Mouse (Mus musculus) testis, adult 10 weeks (tissue): ENCODE measurements around the gene Irf8. TPM values are rescaled to one million over a fixed set of nuclear protein-coding genes. Genes with fewer than 3 reads are reported as not detected.

ENCODE experiments used
- polyA plus RNA-seq: library from polyadenylated mRNA; stranded (reverse); fragments of 350-450 nt; fragmentation: Illumina TruSeq; extraction: RNeasy Lipid Tissue Mini Kit (QIAGEN cat#74804); gene quantifications from one replicate; pipeline ENCODE4 v1.2.3, GENCODE M21; 2014; ENCODE audit warnings: low read depth, low replicate concordance

Irf8 gene
- polyA plus RNA-seq = 0.76 TPM

DNA sequence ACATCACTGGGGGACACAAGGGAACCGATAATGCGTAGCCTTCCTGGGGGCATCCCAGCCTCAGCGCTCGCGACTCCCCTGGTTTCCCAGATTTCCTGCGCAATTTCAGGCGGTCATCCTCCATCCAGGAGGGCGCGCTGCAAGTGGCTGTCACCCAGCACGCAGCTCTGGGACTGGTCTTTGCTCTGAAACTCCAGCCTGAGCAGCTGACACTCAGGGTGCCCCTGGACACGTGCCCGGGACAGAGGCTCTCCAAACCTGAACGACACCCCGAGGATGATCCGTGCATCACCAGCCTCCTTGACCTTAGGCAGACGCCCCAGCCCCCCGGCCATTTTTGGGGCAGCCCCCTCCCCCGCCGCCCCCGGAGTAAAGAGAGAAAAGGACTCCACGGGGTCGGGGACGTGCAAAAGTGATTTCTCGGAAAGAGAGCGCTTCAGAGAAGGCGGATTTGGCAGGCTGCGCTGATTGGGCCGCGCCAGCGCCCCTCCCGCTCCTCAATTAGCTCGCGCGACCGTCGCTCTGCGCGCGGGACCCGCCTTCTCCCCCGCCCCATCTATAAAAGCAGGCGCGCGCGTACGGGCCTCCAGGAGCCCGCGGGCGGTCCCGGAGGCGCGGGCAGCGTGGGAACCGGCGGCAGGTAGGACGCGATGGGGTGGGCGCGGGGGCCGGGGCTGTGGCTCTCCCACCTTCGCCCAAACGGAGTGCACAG is at the start of gene Irf8:
Gene Irf8 (plus strand): TSS at position 589 of the 712 bp plus-strand sequence.

Other genes starting within 250 kb of the Irf8 start
- gene Gins2, start 147.1 kb upstream of the Irf8 start, polyA plus RNA-seq = 0.74 TPM
- gene 1190005I06Rik, start 88.7 kb upstream of the Irf8 start, polyA plus RNA-seq = not detected
- not detected for gene Gm27021, start 68.3 kb upstream of the Irf8 start, polyA plus RNA-seq
- gene Cox4i1, start 68.1 kb upstream of the Irf8 start, polyA plus RNA-seq = 25.1 TPM
- gene Emc8, start 67.8 kb upstream of the Irf8 start, polyA plus RNA-seq = 3.1 TPM